Mouse (Mus musculus) spleen, adult 2 months (tissue): ENCODE data around the gene 1700008O03Rik.

Experiments
- CTCF ChIP-seq: fragments of 200-500 bp; IDR thresholded peaks from 2 replicates; pipeline ENCODE4 v1.5.1; 2011; ENCODE audit warnings: mild to moderate bottlenecking, inconsistent platforms; ENCODE audit not compliant: insufficient read depth, insufficient read length, insufficient replicate concordance; ENCODE audit errors: extremely low read depth
- POLR2A ChIP-seq: fragments of 200-500 bp; IDR thresholded peaks from 2 replicates; pipeline ENCODE4 v1.6.1; 2011; ENCODE audit warnings: low read depth, low read length, inconsistent platforms

GRCm38 (mm10) chr7:44355411-44355810 is 30.2 kb downstream of the 1700008O03Rik start:
- TF ChIP-seq CTCF, result no peak
- TF ChIP-seq POLR2A, result no peak
